Mouse (Mus musculus): ENCODE results near the gene Aamp. TPM values are rescaled to one million over a fixed set of nuclear protein-coding genes. Genes with fewer than 3 reads are reported as not detected.
"Not testable (repeated sequence)": the region's sequence is repeated elsewhere in the genome, so short reads cannot be mapped to it uniquely, and the experiment has no call there.

Gene Aamp
- polyA plus RNA-seq, 1 experiment from 2014 or later = 130 TPM

DNA sequence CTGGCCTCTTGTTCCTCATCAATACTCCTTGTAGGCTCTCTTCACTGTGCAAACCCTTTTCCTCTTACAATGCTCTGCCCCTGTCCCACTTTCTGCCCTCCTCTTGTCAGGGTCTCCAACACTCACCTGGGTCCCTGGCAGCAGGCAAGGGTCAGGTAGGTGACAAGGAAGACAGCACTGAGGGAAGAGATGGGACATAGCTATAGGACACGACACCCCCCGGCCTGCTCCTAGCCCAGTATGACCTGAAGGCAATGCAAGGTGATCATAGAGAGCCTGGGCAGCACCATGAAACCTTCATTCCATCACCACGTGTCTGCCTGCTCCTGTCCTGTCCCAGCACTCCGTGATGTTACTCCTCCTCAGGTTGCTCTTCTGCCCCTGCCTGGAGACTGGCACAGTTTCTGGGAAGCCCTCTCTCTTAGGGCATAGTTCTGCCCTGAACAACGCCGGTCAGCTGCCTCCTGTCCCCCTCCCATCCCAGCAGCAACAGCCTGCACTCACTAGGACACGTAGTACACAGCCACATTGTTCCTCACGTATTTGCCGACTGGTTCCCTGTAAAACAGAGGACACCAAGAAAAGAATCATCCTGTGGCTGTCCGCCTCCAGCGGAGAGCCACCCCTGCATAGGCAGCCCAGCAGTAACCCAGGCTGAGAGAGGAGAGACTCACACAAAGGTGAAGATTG lies 7.9 kb upstream of the Aamp start:
- Histone ChIP-seq H3K36me3 (ENCODE audit: control insufficient read depth, insufficient read depth) (peaks cover 62% of the 10 kb centered on the region), H3K4me3 (ENCODE audit: low read depth, low read length) (no peak overlapping the region), H3K9me3 (ENCODE audit: control insufficient read depth) (no peaks in the 10 kb centered on the region), H3K27me3 (replicated peaks; ENCODE audit: control insufficient read depth, insufficient read depth, low read length) (no peaks in the 10 kb centered on the region), H3K4me2 (replicated peaks; ENCODE audit: low read depth) (no peak overlapping the region), H3K4me1 (replicated peaks; ENCODE audit: control insufficient read depth, insufficient read depth, low read length) (peaks cover 27% of the 10 kb centered on the region), H3K27ac (ENCODE audit: low read depth, low read length) (no peak overlapping the region), H3K9ac (ENCODE audit: low read depth, low read length) (no peak overlapping the region)
- ATAC-seq = no peak
- 89% methylated on average over 11 of the region's 11 CpGs for WGBS
- no peak for TF ChIP-seq CTCF (IDR thresholded peaks at IDR 0.05; ENCODE audit: low read depth)

DNA sequence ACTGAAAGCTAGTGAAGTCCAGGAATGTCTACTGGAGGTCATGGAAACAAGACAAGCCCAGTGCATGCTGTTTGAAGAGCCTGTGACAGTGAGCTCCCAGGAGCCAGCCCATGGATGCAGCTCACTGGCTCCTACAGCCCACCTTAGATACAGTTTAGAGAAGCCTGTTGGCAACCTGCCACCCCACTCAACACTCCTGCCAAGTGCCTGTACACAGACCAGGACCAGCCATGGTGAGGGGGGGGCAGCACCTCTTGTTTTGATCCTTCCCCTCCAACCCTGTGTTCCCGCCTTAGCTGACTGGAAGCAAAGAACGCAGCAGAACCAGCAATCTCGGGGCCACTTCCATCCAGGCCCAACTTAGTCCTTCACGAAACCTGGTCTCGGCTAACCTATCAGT lies 5.6 kb upstream of the Aamp start:
- H3K9ac ChIP-seq (ENCODE audit: low read depth, low read length) = no peak overlapping the region
- peaks cover 61% of the 10 kb centered on the region for H3K36me3 ChIP-seq (ENCODE audit: control insufficient read depth, insufficient read depth)
- no peaks in the 10 kb centered on the region for H3K27me3 ChIP-seq (replicated peaks; ENCODE audit: control insufficient read depth, insufficient read depth, low read length)
- H3K4me2 ChIP-seq (replicated peaks; ENCODE audit: low read depth) = no peak overlapping the region
- no peak overlapping the region for H3K4me3 ChIP-seq (ENCODE audit: low read depth, low read length)
- H3K4me1 ChIP-seq (replicated peaks; ENCODE audit: control insufficient read depth, insufficient read depth, low read length) = peaks cover 12% of the 10 kb centered on the region
- no peaks in the 10 kb centered on the region for H3K9me3 ChIP-seq (ENCODE audit: control insufficient read depth)
- no peak overlapping the region for H3K27ac ChIP-seq (ENCODE audit: low read depth, low read length)
- ATAC-seq = no peak
- WGBS = 78% methylated on average over 5 of the region's 5 CpGs
- TF ChIP-seq CTCF (IDR thresholded peaks at IDR 0.05; ENCODE audit: low read depth) = no peak

GRCm38 (mm10) chr1:74289740-74290139 lies 5.2 kb upstream of the Aamp start:
- Histone ChIP-seq H3K9me3 (ENCODE audit: control insufficient read depth) (no peaks in the 10 kb centered on the region), H3K27ac (ENCODE audit: low read depth, low read length) (no peak overlapping the region), H3K4me3 (ENCODE audit: low read depth, low read length) (no peak overlapping the region), H3K4me1 (replicated peaks; ENCODE audit: control insufficient read depth, insufficient read depth, low read length) (peaks cover 8% of the 10 kb centered on the region), H3K27me3 (replicated peaks; ENCODE audit: control insufficient read depth, insufficient read depth, low read length) (no peaks in the 10 kb centered on the region), H3K36me3 (ENCODE audit: control insufficient read depth, insufficient read depth) (peaks cover 57% of the 10 kb centered on the region), H3K9ac (ENCODE audit: low read depth, low read length) (no peak overlapping the region), H3K4me2 (replicated peaks; ENCODE audit: low read depth) (no peak overlapping the region)
- WGBS = 78% methylated on average over 2 of the region's 2 CpGs
- TF ChIP-seq CTCF (IDR thresholded peaks at IDR 0.05; ENCODE audit: low read depth) = no peak
- ATAC-seq = no peak

DNA sequence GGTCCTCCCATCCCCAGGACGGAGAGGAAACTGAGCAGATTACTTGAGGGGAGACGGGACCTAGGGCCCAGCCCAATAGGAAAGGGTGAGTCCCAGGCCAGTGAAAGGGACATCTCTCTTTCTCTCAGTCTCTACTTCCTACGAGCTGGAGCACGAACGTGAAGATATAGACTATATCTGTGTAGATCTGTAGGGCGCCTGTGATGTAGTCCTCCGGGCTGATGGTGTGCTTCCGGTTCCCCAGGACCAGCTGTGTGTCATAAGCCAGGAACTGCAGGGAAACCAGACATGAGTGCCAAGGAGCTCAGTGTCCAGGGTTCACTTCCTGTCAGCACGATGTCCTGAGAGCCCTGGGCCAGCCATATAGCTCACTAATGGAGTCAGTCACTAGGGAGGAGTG lies 4.7 kb upstream of the Aamp start:
- Histone ChIP-seq H3K9me3 (ENCODE audit: control insufficient read depth) (no peaks in the 10 kb centered on the region), H3K4me1 (replicated peaks; ENCODE audit: control insufficient read depth, insufficient read depth, low read length) (peaks cover 5% of the 10 kb centered on the region), H3K36me3 (ENCODE audit: control insufficient read depth, insufficient read depth) (peaks cover 56% of the 10 kb centered on the region), H3K27ac (ENCODE audit: low read depth, low read length) (no peak overlapping the region; the same call in 1 of the 2 replicates), H3K27me3 (replicated peaks; ENCODE audit: control insufficient read depth, insufficient read depth, low read length) (no peaks in the 10 kb centered on the region), H3K9ac (ENCODE audit: low read depth, low read length) (no peak overlapping the region), H3K4me2 (replicated peaks; ENCODE audit: low read depth) (no peak overlapping the region), H3K4me3 (ENCODE audit: low read depth, low read length) (no peak overlapping the region)
- no peak for ATAC-seq
- 79% methylated on average over 9 of the region's 9 CpGs for WGBS
- TF ChIP-seq CTCF (IDR thresholded peaks at IDR 0.05; ENCODE audit: low read depth) = no peak

GRCm38 (mm10) chr1:74288327-74288726 lies 3.8 kb upstream of the Aamp start:
- Histone ChIP-seq H3K36me3 (ENCODE audit: control insufficient read depth, insufficient read depth) (peaks cover 52% of the 10 kb centered on the region), H3K9ac (ENCODE audit: low read depth, low read length) (no peak overlapping the region), H3K27ac (ENCODE audit: low read depth, low read length) (no peak overlapping the region), H3K4me1 (replicated peaks; ENCODE audit: control insufficient read depth, insufficient read depth, low read length) (peaks cover 4% of the 10 kb centered on the region; the same call in 1 of the 2 replicates), H3K4me2 (replicated peaks; ENCODE audit: low read depth) (no peak overlapping the region), H3K27me3 (replicated peaks; ENCODE audit: control insufficient read depth, insufficient read depth, low read length) (no peaks in the 10 kb centered on the region), H3K9me3 (ENCODE audit: control insufficient read depth) (no peaks in the 10 kb centered on the region), H3K4me3 (ENCODE audit: low read depth, low read length) (no peak overlapping the region)
- no peak for ATAC-seq
- WGBS = 59% methylated on average over 4 of the region's 4 CpGs
- no peak for TF ChIP-seq CTCF (IDR thresholded peaks at IDR 0.05; ENCODE audit: low read depth)

- peaks cover 53% of the 10 kb centered on the region for H3K36me3 ChIP-seq (ENCODE audit: control insufficient read depth, insufficient read depth)
- not testable (repeated sequence) for H3K9me3 ChIP-seq (ENCODE audit: control insufficient read depth); H3K4me2 ChIP-seq (replicated peaks; ENCODE audit: low read depth); H3K27ac ChIP-seq (ENCODE audit: low read depth, low read length); H3K9ac ChIP-seq (ENCODE audit: low read depth, low read length); H3K4me1 ChIP-seq (replicated peaks; ENCODE audit: control insufficient read depth, insufficient read depth, low read length); H3K27me3 ChIP-seq (replicated peaks; ENCODE audit: control insufficient read depth, insufficient read depth, low read length); ATAC-seq; H3K4me3 ChIP-seq (ENCODE audit: low read depth, low read length)
- 51% methylated on average over 15 of the region's 17 CpGs for WGBS
- peak; percentile 63 for TF ChIP-seq CTCF (IDR thresholded peaks at IDR 0.05; ENCODE audit: low read depth)
These were observed 2.5 kb upstream of the Aamp start for GRCm38 (mm10) chr1:74286869-74287607.
